Mouse (Mus musculus) CH12.LX (cell line): Measurements from ENCODE around the gene Cpt1a. TPM values are rescaled to one million over a fixed set of nuclear protein-coding genes. Genes with fewer than 3 reads are reported as not detected.

Experiments
- DNase-seq: peaks from one replicate; pipeline ENCODE4 v3.0.0-alpha.2; 2013; ENCODE audit errors: extremely low read depth
- H3K27ac ChIP-seq: 2 replicates; pipeline ENCODE4 v1.5.1; 2012; ENCODE audit warnings: low read depth, mild to moderate bottlenecking, control low read depth, moderate library complexity; ENCODE audit not compliant: insufficient read depth
- H3K27me3 ChIP-seq: replicated peaks from 2 replicates; pipeline ENCODE3; 2012; ENCODE audit warnings: inconsistent platforms
- H3K36me3 ChIP-seq, 2 experiments: replicated peaks in 1 of 2; 2 replicates each; pipeline versions ENCODE3 to v1.6.1; 2012; ENCODE audit warnings: inconsistent platforms in 1 of 2, low read length in 1 of 2, mild to moderate bottlenecking in 1 of 2, mixed read lengths in 1 of 2, moderate library complexity in 1 of 2; ENCODE audit not compliant: control insufficient read depth in 1 of 2, insufficient read depth in 1 of 2
- H3K4me1 ChIP-seq, 2 experiments: 2 replicates each; pipeline ENCODE4 v1.6.1; 2012; ENCODE audit warnings: inconsistent platforms in 1 of 2, moderate library complexity in 1 of 2; ENCODE audit not compliant: insufficient read depth in 2 of 2, control insufficient read depth in 1 of 2
- H3K4me2 ChIP-seq: 2 replicates; pipeline ENCODE4 v1.6.1; 2012; ENCODE audit warnings: low read depth, mild to moderate bottlenecking, control low read depth; ENCODE audit not compliant: poor library complexity, insufficient read depth, severe bottlenecking
- H3K4me3 ChIP-seq, 3 experiments: fragments of 150-350 bp in 1 of 3; sonication (generic) in 1 of 3; replicated peaks in 1 of 3; 2 replicates each; pipeline versions ENCODE3 to v1.5.1; 2011 to 2012; ENCODE audit warnings: low read depth in 2 of 3, low read length in 2 of 3, mild to moderate bottlenecking in 2 of 3, moderate library complexity in 2 of 3, control low read depth in 1 of 3, improper control_type of control experiment in 1 of 3, inconsistent platforms in 1 of 3, mixed read lengths in 1 of 3; ENCODE audit not compliant: poor library complexity in 1 of 3
- H3K79me2 ChIP-seq: replicated peaks from 2 replicates; pipeline ENCODE4 v1.6.1; 2012; ENCODE audit warnings: mild to moderate bottlenecking, moderate library complexity; ENCODE audit not compliant: control insufficient read depth, poor library complexity, insufficient read depth, severe bottlenecking; ENCODE audit errors: extremely low read depth
- H3K9ac ChIP-seq: 2 replicates; pipeline ENCODE4 v1.6.1; 2012; ENCODE audit warnings: low read depth, mild to moderate bottlenecking, control low read depth, moderate library complexity; ENCODE audit not compliant: insufficient read depth
- H3K9me3 ChIP-seq: replicated peaks from 2 replicates; pipeline ENCODE3; 2012; ENCODE audit warnings: low read length, inconsistent platforms, mixed read lengths
- BHLHE40 ChIP-seq: IDR thresholded peaks from 2 replicates; pipeline ENCODE4 v1.6.1; 2011; ENCODE audit warnings: mild to moderate bottlenecking, low read depth, low read length, improper control_type of control experiment
- CHD1 ChIP-seq: IDR thresholded peaks from 2 replicates; pipeline ENCODE4 v1.6.1; 2012; ENCODE audit warnings: low read depth, low read length, improper control_type of control experiment, inconsistent platforms
- CHD2 ChIP-seq: IDR thresholded peaks from 2 replicates; pipeline ENCODE4 v1.6.1; 2011; ENCODE audit warnings: low read length, improper control_type of control experiment
- ELF1 ChIP-seq: IDR thresholded peaks from 2 replicates; pipeline ENCODE4 v1.6.1; 2014; ENCODE audit warnings: low read depth, mild to moderate bottlenecking, inconsistent platforms, low read length, improper control_type of control experiment
- ETS1 ChIP-seq: conservative IDR thresholded peaks from 2 replicates; pipeline ENCODE4 v1.6.1; 2012; ENCODE audit warnings: low read depth, mild to moderate bottlenecking, inconsistent platforms, low read length, improper control_type of control experiment, moderate library complexity
- HCFC1 ChIP-seq: IDR thresholded peaks from 2 replicates; pipeline ENCODE4 v1.6.1; 2012; ENCODE audit warnings: low read depth, mild to moderate bottlenecking, inconsistent platforms, low read length, improper control_type of control experiment
- IRF4 ChIP-seq: IDR thresholded peaks from 2 replicates; pipeline ENCODE4 v1.6.1; 2014; ENCODE audit warnings: low read depth, mild to moderate bottlenecking, inconsistent platforms, low read length, improper control_type of control experiment
- JUN ChIP-seq: IDR thresholded peaks from 2 replicates; pipeline ENCODE4 v1.6.1; 2011; ENCODE audit warnings: low read depth, mild to moderate bottlenecking, low read length, improper control_type of control experiment, moderate library complexity; ENCODE audit not compliant: insufficient read depth
- KAT2A ChIP-seq: IDR thresholded peaks from 2 replicates; pipeline ENCODE4 v1.6.1; 2012; ENCODE audit warnings: low read length, improper control_type of control experiment, inconsistent platforms; ENCODE audit not compliant: insufficient replicate concordance
- MAFK ChIP-seq: IDR thresholded peaks from 2 replicates; pipeline ENCODE4 v1.6.1; 2011; ENCODE audit warnings: low read length, improper control_type of control experiment; ENCODE audit not compliant: insufficient replicate concordance
- MAX ChIP-seq: IDR thresholded peaks from 2 replicates; pipeline ENCODE4 v1.6.1; 2011; ENCODE audit warnings: low read length, improper control_type of control experiment
- MEF2A ChIP-seq: IDR thresholded peaks from 2 replicates; pipeline ENCODE4 v1.6.1; 2014; ENCODE audit warnings: low read depth, mild to moderate bottlenecking, inconsistent platforms, low read length, improper control_type of control experiment, borderline replicate concordance
- MXI1 ChIP-seq: IDR thresholded peaks from 2 replicates; pipeline ENCODE4 v1.6.1; 2011; ENCODE audit warnings: mild to moderate bottlenecking, low read depth, low read length, improper control_type of control experiment
- MYC ChIP-seq: IDR thresholded peaks from 2 replicates; pipeline ENCODE4 v1.6.1; 2011; ENCODE audit warnings: low read depth, mild to moderate bottlenecking, improper control_type of control experiment, low read length
- NELFE ChIP-seq: IDR thresholded peaks from 2 replicates; pipeline ENCODE4 v1.6.1; 2011; ENCODE audit warnings: low read depth, low read length, improper control_type of control experiment
- NRF1 ChIP-seq: IDR thresholded peaks from 2 replicates; pipeline ENCODE4 v1.6.1; 2014; ENCODE audit warnings: low read depth, mild to moderate bottlenecking, inconsistent platforms, low read length, improper control_type of control experiment, moderate library complexity
- POLR2A ChIP-seq: IDR thresholded peaks from 2 replicates; pipeline ENCODE4 v1.6.1; 2011; ENCODE audit warnings: low read depth, mild to moderate bottlenecking, improper control_type of control experiment, low read length
- RAD21 ChIP-seq: IDR thresholded peaks from 2 replicates; pipeline ENCODE4 v1.6.1; 2011; ENCODE audit warnings: low read depth, mild to moderate bottlenecking, low read length, improper control_type of control experiment, moderate library complexity
- SMC3 ChIP-seq: IDR thresholded peaks from 2 replicates; pipeline ENCODE4 v1.6.1; 2011; ENCODE audit warnings: low read depth, low read length, improper control_type of control experiment
- TBP ChIP-seq: conservative IDR thresholded peaks from 2 replicates; pipeline ENCODE4 v1.6.1; 2011; ENCODE audit warnings: low read depth, low read length, improper control_type of control experiment
- TCF12 ChIP-seq: IDR thresholded peaks from 2 replicates; pipeline ENCODE4 v1.6.1; 2014; ENCODE audit warnings: low read depth, mild to moderate bottlenecking, inconsistent platforms, low read length, improper control_type of control experiment
- UBTF ChIP-seq: IDR thresholded peaks from 2 replicates; pipeline ENCODE4 v1.6.1; 2012; ENCODE audit warnings: low read depth, mild to moderate bottlenecking, inconsistent platforms, low read length, improper control_type of control experiment, moderate library complexity
- USF1 ChIP-seq: IDR thresholded peaks from 2 replicates; pipeline ENCODE4 v1.6.1; 2014; ENCODE audit warnings: low read depth, mild to moderate bottlenecking, inconsistent platforms, low read length, improper control_type of control experiment
- ZC3H11A ChIP-seq: IDR thresholded peaks from 2 replicates; pipeline ENCODE4 v1.6.1; 2012; ENCODE audit warnings: low read depth, mild to moderate bottlenecking, inconsistent platforms, low read length, improper control_type of control experiment
- ZKSCAN1 ChIP-seq: IDR thresholded peaks from 2 replicates; pipeline ENCODE4 v1.6.1; 2012; ENCODE audit warnings: low read depth, inconsistent platforms, low read length, improper control_type of control experiment, borderline replicate concordance
- ZNF384 ChIP-seq: IDR thresholded peaks from 2 replicates; pipeline ENCODE4 v1.6.1; 2012; ENCODE audit warnings: low read depth, low read length, improper control_type of control experiment, inconsistent platforms
- dilution Hi-C: fragments of 300-500 bp; cut with MboI; formaldehyde crosslinking; loops from 2 replicates; pipeline ENCODE4 v1.14.3; 2020; ENCODE audit warnings: low sequenced_read_pairs; ENCODE audit not compliant: extremely low pct_unique_long_range_greater_than_20kb, extremely low pct_ligation_motif_present
- in situ Hi-C: fragments of 300-500 bp; cut with MboI; formaldehyde crosslinking; loops from 3 replicates; pipeline ENCODE4 v1.14.3; 2019; ENCODE audit warnings: low sequenced_read_pairs, low pct_ligation_motif_present, low pct_unique_long_range_greater_than_20kb, mixed read lengths
- polyA plus RNA-seq: library from polyadenylated mRNA; unstranded; fragments of >175 nt; gene quantifications from 2 replicates; pipeline ENCODE4 v1.2.1, GENCODE M21; 2012; ENCODE audit warnings: low read depth; ENCODE audit not compliant: insufficient read length
- total RNA-seq, 2 experiments: library from RNA; depleted of rRNA; stranded (reverse); fragments of 300-350 nt in 1 of 2; fragments of >200 nt in 1 of 2; gene quantifications; 2 replicates each; pipeline ENCODE4 v1.2.3; 2012 to 2014

The Cpt1a gene
- total and polyA plus RNA-seq, 3 experiments: 0.81 to 4.5 (median 2.6) TPM

- dilution Hi-C loops (no loop called here), in situ Hi-C loops (no loop called here)
- Histone ChIP-seq H3K9ac (no peak overlapping the region), H3K9me3 (no peaks in the 10 kb centered on the region), H3K4me2 (no peak overlapping the region), H3K27me3 (no peaks in the 10 kb centered on the region), H3K4me1 (no peaks in the 10 kb centered on the region), H3K4me3 (no peak overlapping the region), H3K27ac (no peak overlapping the region), H3K36me3 (peaks cover 93 to 99% of the 10 kb centered on the region in 2 experiments), H3K79me2 (no peaks in the 10 kb centered on the region)
- TF ChIP-seq HCFC1 (no peak), MYC (no peak), TCF12 (no peak), POLR2A (no peak), NRF1 (no peak), UBTF (no peak), CHD2 (no peak), SMC3 (no peak), MAX (no peak), NELFE (no peak), ZC3H11A (no peak)
- DNase-seq: no peak
These were observed 48.8 kb upstream of the Cpt1a start for GRCm38 (mm10) chr19:3273331-3273730.

GRCm38 (mm10) chr19:3275744-3276365, 46.3 kb upstream of the Cpt1a start:
- Histone ChIP-seq H3K4me3 (no peak overlapping the region), H3K27me3 (no peaks in the 10 kb centered on the region), H3K79me2 (no peaks in the 10 kb centered on the region), H3K4me1 (peaks cover 0 to 6% of the 10 kb centered on the region in 2 experiments; a peak in 2 of 4 replicates), H3K9ac (no peak overlapping the region), H3K36me3 (peaks cover 85 to 96% of the 10 kb centered on the region in 2 experiments), H3K4me2 (no peak overlapping the region), H3K27ac (no peak overlapping the region), H3K9me3 (no peaks in the 10 kb centered on the region)
- no peak for TF ChIP-seq MAFK
- TF ChIP-seq IRF4: no peak
- TF ChIP-seq TCF12: no peak
- no peak for TF ChIP-seq MXI1
- no peak for TF ChIP-seq ETS1
- TF ChIP-seq KAT2A: no peak
- TF ChIP-seq ELF1: no peak
- no peak for TF ChIP-seq TBP
- no peak for TF ChIP-seq MEF2A
- no peak for TF ChIP-seq ZKSCAN1
- TF ChIP-seq JUN: no peak
- no peak for TF ChIP-seq NELFE
- no peak for TF ChIP-seq POLR2A
- TF ChIP-seq NRF1: no peak
- TF ChIP-seq ZNF384: no peak
- TF ChIP-seq RAD21: no peak
- TF ChIP-seq HCFC1: no peak
- TF ChIP-seq USF1: no peak
- no peak for TF ChIP-seq BHLHE40
- no peak for TF ChIP-seq CHD1
- in situ Hi-C loops (no loop called here), dilution Hi-C loops (no loop called here)
- DNase-seq: no peak
